Mouse (Mus musculus): ENCODE measurements around the gene Antxrl. TPM values are rescaled to one million over a fixed set of nuclear protein-coding genes. Genes with fewer than 3 reads are reported as not detected.

The Antxrl gene
- 3.3 TPM for polyA plus RNA-seq (2014; fragmentation: Illumina TruSeq; extraction: RNeasy Lipid Tissue Mini Kit (QIAGEN cat#74804); ENCODE audit: low read depth, low replicate concordance)

DNA sequence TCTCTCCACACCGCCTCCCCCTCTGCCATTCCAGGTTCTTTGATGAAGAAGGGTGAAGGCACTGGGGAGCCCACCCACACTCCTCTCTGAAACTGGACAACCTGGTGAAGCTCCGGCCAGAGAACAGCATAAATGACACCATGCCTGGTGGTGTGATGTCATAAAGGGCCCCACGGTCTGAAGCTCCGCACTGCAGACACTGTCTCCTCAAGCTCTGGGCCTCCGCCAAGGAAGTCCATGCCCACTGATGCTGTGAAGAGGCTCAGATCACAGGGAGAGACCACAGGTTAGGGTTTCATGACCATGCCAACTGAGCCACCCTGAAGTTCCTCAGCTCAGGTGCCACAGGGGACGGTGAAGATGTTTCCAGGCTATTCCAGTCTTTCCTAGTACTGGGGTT is at the start of gene Antxrl:
Antxrl (plus strand) TSS at position 192 of the 400 bp plus-strand sequence.

DNA sequence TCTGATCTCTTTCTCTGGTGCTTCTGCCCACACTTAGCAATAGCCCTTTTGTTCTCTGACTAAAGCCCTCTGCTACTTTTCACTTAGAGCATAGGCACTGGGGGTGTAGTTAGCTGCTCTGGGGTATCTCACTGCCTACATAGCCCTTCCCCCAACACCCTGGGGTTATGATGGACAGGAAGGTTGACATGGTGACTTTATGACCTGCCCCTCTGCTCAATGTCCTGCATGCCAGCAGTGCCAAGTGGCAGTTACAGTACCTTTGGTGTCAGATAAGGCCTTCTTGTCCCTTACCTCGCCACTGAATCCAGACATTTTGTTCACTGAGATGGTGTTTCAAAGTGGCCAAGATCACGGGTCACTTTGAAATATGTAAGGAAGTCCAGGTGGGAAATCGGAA is 37.4 kb upstream of the Antxrl start, which contains the start of gene Gm30083:
Gm30083 (minus strand) TSS at position 120 of the 400 bp plus-strand sequence.

GRCm38 (mm10) chr14:34016381-34016780 is 36.1 kb upstream of the Antxrl start, which contains the start of gene Gm5460:
Gene Gm5460 (plus strand): TSS chr14:34016758.

DNA sequence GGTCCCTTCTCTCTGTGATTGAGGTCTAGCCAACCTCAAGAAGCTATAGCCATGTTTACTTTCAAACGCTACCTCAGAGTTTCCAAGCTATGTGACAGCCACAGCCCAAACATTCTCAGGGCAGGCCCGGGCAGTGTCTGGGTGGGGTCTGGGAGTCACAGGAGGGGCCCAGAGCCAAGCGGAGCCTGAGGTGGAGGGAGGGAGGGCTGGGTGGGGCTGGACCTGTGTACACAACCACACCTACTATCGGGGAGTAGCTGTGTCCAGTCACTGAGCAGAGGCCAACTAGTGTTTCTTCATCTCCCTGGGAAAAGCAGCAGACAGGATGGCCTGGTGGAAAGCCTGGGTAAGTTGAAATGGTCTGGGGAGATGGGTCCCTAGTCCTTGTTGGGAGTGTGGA is 33.2 kb downstream of the Antxrl start, which contains the start of gene Anxa8:
Anxa8 (plus strand) TSS at position 251 of the 400 bp plus-strand sequence.

DNA sequence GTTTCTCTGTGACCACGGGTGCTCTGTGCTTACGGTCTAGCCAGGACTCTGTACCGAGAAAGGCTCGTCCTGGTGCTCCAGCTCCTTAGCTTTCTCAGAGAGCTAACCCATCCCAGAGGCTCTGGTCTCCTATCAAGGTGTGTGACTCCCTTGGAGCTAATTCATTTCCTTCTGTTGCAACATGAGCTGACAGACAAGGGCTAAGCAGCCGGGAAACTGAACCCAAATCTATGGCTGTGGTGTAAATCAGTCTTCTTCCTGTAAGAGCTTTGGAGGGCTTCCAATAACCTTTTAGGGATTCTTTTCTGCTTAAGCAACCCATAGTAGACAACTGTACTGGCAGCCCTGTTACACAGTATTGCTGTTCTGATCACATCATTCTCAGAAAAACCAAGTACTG is 50.1 kb downstream of the Antxrl start, which contains the start of gene A630023A22Rik:
A630023A22Rik (minus strand) TSS at position 154 of the 400 bp plus-strand sequence.

Other genes with a start within 250 kb of the Antxrl start
- gene Gdf10, start 129.1 kb upstream of the Antxrl start, polyA plus RNA-seq (2014; fragmentation: Illumina TruSeq; extraction: RNeasy Lipid Tissue Mini Kit (QIAGEN cat#74804); ENCODE audit: low read depth, low replicate concordance) = 16.8 TPM
- 0.25 TPM for gene Gdf2, start 111.7 kb upstream of the Antxrl start, polyA plus RNA-seq (2014; fragmentation: Illumina TruSeq; extraction: RNeasy Lipid Tissue Mini Kit (QIAGEN cat#74804); ENCODE audit: low read depth, low replicate concordance)
- gene Rbp3, start 98.7 kb upstream of the Antxrl start, polyA plus RNA-seq (2014; fragmentation: Illumina TruSeq; extraction: RNeasy Lipid Tissue Mini Kit (QIAGEN cat#74804); ENCODE audit: low read depth, low replicate concordance) = not detected
- gene Zfp488, start 73.9 kb upstream of the Antxrl start, polyA plus RNA-seq (2014; fragmentation: Illumina TruSeq; extraction: RNeasy Lipid Tissue Mini Kit (QIAGEN cat#74804); ENCODE audit: low read depth, low replicate concordance) = not detected
- gene Gm30083, start 37.5 kb upstream of the Antxrl start, polyA plus RNA-seq (2014; fragmentation: Illumina TruSeq; extraction: RNeasy Lipid Tissue Mini Kit (QIAGEN cat#74804); ENCODE audit: low read depth, low replicate concordance) = 0.15 TPM
- gene Gm5460, start 35.9 kb upstream of the Antxrl start, polyA plus RNA-seq (2014; fragmentation: Illumina TruSeq; extraction: RNeasy Lipid Tissue Mini Kit (QIAGEN cat#74804); ENCODE audit: low read depth, low replicate concordance) = 3.2 TPM
- 7.4 TPM for gene Anxa8, start 33.3 kb downstream of the Antxrl start, polyA plus RNA-seq (2014; fragmentation: Illumina TruSeq; extraction: RNeasy Lipid Tissue Mini Kit (QIAGEN cat#74804); ENCODE audit: low read depth, low replicate concordance)
- 0.32 TPM for gene A630023A22Rik, start 50.0 kb downstream of the Antxrl start, polyA plus RNA-seq (2014; fragmentation: Illumina TruSeq; extraction: RNeasy Lipid Tissue Mini Kit (QIAGEN cat#74804); ENCODE audit: low read depth, low replicate concordance)
- gene Npy4r, start 99.8 kb downstream of the Antxrl start, polyA plus RNA-seq (2014; fragmentation: Illumina TruSeq; extraction: RNeasy Lipid Tissue Mini Kit (QIAGEN cat#74804); ENCODE audit: low read depth, low replicate concordance) = not detected
- gene Gprin2, start 148.9 kb downstream of the Antxrl start, polyA plus RNA-seq (2014; fragmentation: Illumina TruSeq; extraction: RNeasy Lipid Tissue Mini Kit (QIAGEN cat#74804); ENCODE audit: low read depth, low replicate concordance) = 0.65 TPM
- 2.7 TPM for gene Syt15, start 166.9 kb downstream of the Antxrl start, polyA plus RNA-seq (2014; fragmentation: Illumina TruSeq; extraction: RNeasy Lipid Tissue Mini Kit (QIAGEN cat#74804); ENCODE audit: low read depth, low replicate concordance)